Mouse (Mus musculus) forebrain, embryonic 16.5 days (tissue): ENCODE measurements around the gene Jade2. TPM values are rescaled to one million over a fixed set of nuclear protein-coding genes. Genes with fewer than 3 reads are reported as not detected.

Source experiments
- ATAC-seq: fragments of 200-750 bp; cut with Nextera tagmentation; 2 replicates; pipeline ENCODE4 v1.8.0; 2017; ENCODE audit warnings: mild to moderate bottlenecking, moderate library complexity
- H3K27ac ChIP-seq: fragments of 300-500 bp; sonication (generic); 2 replicates; pipeline ENCODE4 v1.5.1; 2014; ENCODE audit warnings: low read length, control low read depth
- H3K27me3 ChIP-seq: fragments of 300-500 bp; sonication (generic); replicated peaks from 2 replicates; pipeline ENCODE4 v1.6.1; 2014; ENCODE audit warnings: low read length; ENCODE audit not compliant: control insufficient read depth, insufficient read depth
- H3K36me3 ChIP-seq: fragments of 300-500 bp; sonication (generic); 2 replicates; pipeline ENCODE4 v1.6.1; 2014; ENCODE audit not compliant: control insufficient read depth, insufficient read depth
- H3K4me1 ChIP-seq: fragments of 300-500 bp; sonication (generic); replicated peaks from 2 replicates; pipeline ENCODE4 v1.6.1; 2014; ENCODE audit warnings: low read length; ENCODE audit not compliant: control insufficient read depth, insufficient read depth
- H3K4me2 ChIP-seq: fragments of 300-500 bp; sonication (generic); 2 replicates; pipeline ENCODE4 v1.6.1; 2014; ENCODE audit warnings: mild to moderate bottlenecking, low read length, control low read depth
- H3K4me3 ChIP-seq: fragments of 300-500 bp; sonication (generic); replicated peaks from 2 replicates; pipeline ENCODE4 v1.5.1; 2014; ENCODE audit warnings: mild to moderate bottlenecking, low read length, control low read depth
- H3K9ac ChIP-seq: fragments of 300-500 bp; sonication (generic); replicated peaks from 2 replicates; pipeline ENCODE4 v1.6.1; 2014; ENCODE audit warnings: low read depth, low read length, control low read depth
- H3K9me3 ChIP-seq: fragments of 300-500 bp; sonication (generic); 2 replicates; pipeline ENCODE4 v1.6.1; 2016; ENCODE audit warnings: low read length; ENCODE audit not compliant: control insufficient read depth
- WGBS: fragments of 180-500 bp; shearing (Covaris S2); extraction: QIAGEN DNeasy Blood & Tissue Kit; methylation state at CpG from one replicate; pipeline ENCODE4 v1.1.7; 2014; 5-methylcytosine and 5-hydroxymethylcytosine counted together
- polyA plus RNA-seq: library from polyadenylated mRNA; unstranded; fragments of >200 nt; fragmentation: Nextera tagmentation; extraction: Ambion mirVana; gene quantifications from 2 replicates; pipeline ENCODE4 v1.2.1, GENCODE M21; 2015

Gene Jade2
- polyA plus RNA-seq, 1 experiment from 2014 or later, result 0.47 TPM

- Histone ChIP-seq H3K27me3 (no peaks in the 10 kb centered on the region), H3K4me3 (no peak overlapping the region), H3K4me2 (no peak overlapping the region), H3K9ac (no peak overlapping the region), H3K36me3 (no peaks in the 10 kb centered on the region), H3K27ac (no peak overlapping the region), H3K4me1 (no peaks in the 10 kb centered on the region), H3K9me3 (no peaks in the 10 kb centered on the region)
- no peak for ATAC-seq
- 77% methylated on average over 7 of the region's 7 CpGs for WGBS
These were observed 24.3 kb upstream of the Jade2 start for GRCm38 (mm10) chr11:51881776-51882175.

GRCm38 (mm10) chr11:51881041-51881730 is 23.7 kb upstream of the Jade2 start:
- no peak overlapping the region for H3K4me2 ChIP-seq
- no peak overlapping the region for H3K9ac ChIP-seq
- H3K9me3 ChIP-seq, result no peaks in the 10 kb centered on the region
- H3K27ac ChIP-seq, result no peak overlapping the region
- WGBS, result 90% methylated on average over 15 of the region's 15 CpGs
- ATAC-seq, result no peak
- H3K27me3 ChIP-seq, result no peaks in the 10 kb centered on the region
- no peak overlapping the region for H3K4me3 ChIP-seq
- H3K36me3 ChIP-seq, result no peaks in the 10 kb centered on the region
- H3K4me1 ChIP-seq, result no peaks in the 10 kb centered on the region

DNA sequence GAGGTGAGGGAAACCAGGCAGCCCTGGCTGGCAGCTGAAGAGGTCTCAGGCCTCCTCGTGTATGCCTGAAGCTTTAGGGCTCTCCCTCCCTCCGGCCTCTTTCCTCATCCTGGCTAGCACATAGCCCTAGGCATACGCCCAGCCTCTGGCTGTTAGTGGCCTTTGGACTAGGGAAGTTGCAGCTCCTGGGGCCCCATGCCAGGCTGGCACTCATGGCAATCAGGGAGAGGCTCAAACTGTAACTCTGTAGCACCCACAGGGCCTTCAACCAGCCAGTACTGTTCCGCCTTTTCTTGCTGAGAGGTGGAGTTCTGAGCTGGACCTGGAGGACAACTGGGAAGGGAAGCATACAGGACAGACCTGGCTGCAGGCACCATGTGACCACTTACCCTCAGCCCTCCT is 19.5 kb upstream of the Jade2 start:
- no peak overlapping the region for H3K4me3 ChIP-seq
- no peak overlapping the region for H3K9ac ChIP-seq
- 84% methylated on average over 4 of the region's 4 CpGs for WGBS
- H3K4me1 ChIP-seq, result no peaks in the 10 kb centered on the region
- no peaks in the 10 kb centered on the region for H3K9me3 ChIP-seq
- H3K27ac ChIP-seq, result no peak overlapping the region
- ATAC-seq, result no peak
- no peak overlapping the region for H3K4me2 ChIP-seq
- no peaks in the 10 kb centered on the region for H3K36me3 ChIP-seq
- H3K27me3 ChIP-seq, result no peaks in the 10 kb centered on the region

- H3K27me3 ChIP-seq, result no peaks in the 10 kb centered on the region
- H3K9ac ChIP-seq, result no peak overlapping the region
- no peak for ATAC-seq
- no peak overlapping the region for H3K4me2 ChIP-seq
- H3K4me3 ChIP-seq, result no peak overlapping the region
- no peaks in the 10 kb centered on the region for H3K4me1 ChIP-seq
- no peak overlapping the region for H3K27ac ChIP-seq
- no peaks in the 10 kb centered on the region for H3K9me3 ChIP-seq
- WGBS, result 28% methylated on average over 4 of the region's 4 CpGs
- H3K36me3 ChIP-seq, result no peaks in the 10 kb centered on the region
These were observed 18.3 kb upstream of the Jade2 start for GRCm38 (mm10) chr11:51875792-51876195.

DNA sequence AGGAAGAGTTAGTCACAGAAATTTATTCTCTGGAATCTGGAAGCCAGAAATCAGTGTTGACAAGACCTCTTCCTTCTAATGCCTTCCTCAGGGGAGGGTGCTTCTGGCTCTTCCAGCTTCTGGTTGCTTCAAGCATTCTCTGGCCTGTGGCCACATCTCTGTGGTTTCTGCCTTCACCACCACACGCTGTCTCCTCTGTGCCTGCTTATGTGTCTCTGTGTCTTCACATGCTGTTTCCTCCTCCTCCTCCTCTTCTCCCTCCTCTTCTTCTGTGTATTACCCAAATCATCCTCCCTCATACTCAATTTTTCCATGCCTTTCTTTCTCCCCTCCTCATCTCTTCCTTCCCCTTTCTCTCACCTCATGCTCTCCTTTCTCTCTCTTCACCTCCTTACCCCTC is 17.6 kb upstream of the Jade2 start:
- Histone ChIP-seq H3K4me3 (no peak overlapping the region), H3K27ac (no peak overlapping the region), H3K9me3 (no peaks in the 10 kb centered on the region), H3K9ac (no peak overlapping the region), H3K36me3 (no peaks in the 10 kb centered on the region), H3K4me1 (no peaks in the 10 kb centered on the region), H3K27me3 (no peaks in the 10 kb centered on the region), H3K4me2 (no peak overlapping the region)
- 88% methylated on average over 1 of the region's 1 CpGs for WGBS
- ATAC-seq, result no peak

DNA sequence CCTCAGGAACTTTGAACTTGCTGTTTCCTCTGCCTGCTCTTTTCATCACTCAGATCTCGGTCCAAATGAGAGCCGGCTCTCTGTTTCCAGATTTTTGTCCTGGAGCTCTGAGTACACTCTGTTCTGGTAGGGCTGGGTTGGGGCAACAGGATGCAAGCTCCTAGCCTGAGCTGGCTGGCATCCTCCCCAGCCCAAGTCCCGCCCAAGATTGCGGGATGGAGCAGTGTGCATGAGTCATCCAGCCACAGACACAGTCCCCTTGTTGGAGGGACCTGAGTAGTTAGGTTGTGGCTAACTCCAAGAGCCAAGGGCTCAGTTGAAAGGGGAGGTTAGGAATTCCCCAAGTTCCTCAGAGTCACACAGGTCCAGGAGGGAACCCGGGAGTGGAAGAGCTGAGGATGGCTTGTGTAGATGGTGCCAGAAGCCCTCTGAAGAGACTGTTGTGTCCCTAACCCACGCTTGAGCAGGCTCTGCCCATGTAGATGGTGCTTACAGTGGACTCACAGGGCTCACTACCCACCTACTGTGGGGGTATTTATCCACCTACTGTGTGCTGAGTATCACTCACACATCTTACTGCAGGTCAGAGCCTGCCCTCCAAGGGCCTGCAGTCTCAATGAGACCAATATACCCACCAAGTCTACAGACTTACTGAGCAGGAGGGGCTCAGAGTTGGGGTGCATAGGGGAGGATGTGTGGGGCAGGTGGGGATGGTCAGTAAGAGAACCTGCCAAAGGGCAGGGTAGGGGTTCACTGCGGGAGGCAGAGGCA is 17.0 kb upstream of the Jade2 start:
- Histone ChIP-seq H3K36me3 (no peaks in the 10 kb centered on the region), H3K27me3 (no peaks in the 10 kb centered on the region), H3K4me2 (no peak overlapping the region), H3K9ac (no peak overlapping the region), H3K27ac (no peak overlapping the region), H3K4me1 (no peaks in the 10 kb centered on the region), H3K9me3 (no peaks in the 10 kb centered on the region), H3K4me3 (no peak overlapping the region)
- WGBS, result 81% methylated on average over 7 of the region's 7 CpGs
- no peak for ATAC-seq

GRCm38 (mm10) chr11:51873141-51873540 is 15.7 kb upstream of the Jade2 start:
- Histone ChIP-seq H3K4me1 (no peaks in the 10 kb centered on the region), H3K27me3 (no peaks in the 10 kb centered on the region), H3K4me2 (no peak overlapping the region), H3K36me3 (no peaks in the 10 kb centered on the region), H3K9me3 (no peaks in the 10 kb centered on the region), H3K4me3 (no peak overlapping the region), H3K27ac (no peak overlapping the region), H3K9ac (no peak overlapping the region)
- ATAC-seq, result no peak
- WGBS, result 93% methylated on average over 5 of the region's 5 CpGs

GRCm38 (mm10) chr11:51867261-51867660 is 9.8 kb upstream of the Jade2 start:
- WGBS, result 89% methylated on average over 10 of the region's 10 CpGs
- no peaks in the 10 kb centered on the region for H3K27me3 ChIP-seq
- no peak overlapping the region for H3K27ac ChIP-seq
- no peaks in the 10 kb centered on the region for H3K4me1 ChIP-seq
- H3K4me2 ChIP-seq, result no peak overlapping the region
- H3K9me3 ChIP-seq, result no peaks in the 10 kb centered on the region
- no peak overlapping the region for H3K9ac ChIP-seq
- no peaks in the 10 kb centered on the region for H3K36me3 ChIP-seq
- no peak for ATAC-seq
- H3K4me3 ChIP-seq, result no peak overlapping the region

DNA sequence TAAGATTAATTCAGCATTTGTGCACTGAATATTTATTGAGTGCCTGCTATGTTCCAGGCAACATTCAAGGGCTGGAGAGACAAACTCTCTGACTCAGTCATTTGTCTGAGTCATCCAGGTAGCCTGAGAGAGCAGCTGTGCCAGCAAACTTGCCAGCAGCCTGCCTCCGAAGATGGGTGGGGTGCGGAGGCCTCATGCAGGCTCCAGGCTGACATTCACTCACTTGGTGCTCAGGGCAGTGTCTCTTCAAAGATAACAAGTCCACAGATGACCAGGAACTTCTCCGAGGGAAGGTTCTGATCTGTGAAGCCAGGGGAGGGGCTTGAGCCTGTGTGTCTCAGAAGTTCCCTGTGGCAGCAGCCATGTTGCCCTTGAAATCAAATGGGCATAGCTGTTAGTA is 8.6 kb upstream of the Jade2 start:
- H3K27ac ChIP-seq, result no peak overlapping the region
- no peak overlapping the region for H3K4me2 ChIP-seq
- H3K9ac ChIP-seq, result no peak overlapping the region
- 89% methylated on average over 3 of the region's 3 CpGs for WGBS
- no peaks in the 10 kb centered on the region for H3K27me3 ChIP-seq
- no peaks in the 10 kb centered on the region for H3K36me3 ChIP-seq
- no peaks in the 10 kb centered on the region for H3K4me1 ChIP-seq
- H3K9me3 ChIP-seq, result no peaks in the 10 kb centered on the region
- no peak overlapping the region for H3K4me3 ChIP-seq
- ATAC-seq, result no peak
